In the genomic region with DNA sequence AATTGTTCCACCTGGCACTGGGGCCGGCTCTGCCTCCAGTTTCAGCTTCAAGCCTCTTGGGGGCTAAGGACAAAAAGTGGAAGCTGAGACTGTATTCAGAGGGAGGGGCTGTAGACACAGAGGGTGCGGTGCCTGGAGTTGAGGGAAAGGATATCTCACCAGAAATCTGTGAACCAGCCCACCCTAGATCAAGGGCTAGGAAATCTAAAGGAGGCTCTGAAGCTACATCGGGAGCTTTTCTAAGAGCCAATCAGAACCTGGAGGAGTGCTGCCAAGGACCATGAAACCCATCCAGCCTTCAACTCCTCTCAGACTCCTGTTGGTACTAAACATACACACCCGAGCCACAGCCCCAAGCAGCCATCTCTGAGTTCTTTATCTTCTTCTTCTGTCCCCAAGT, we compare ENCODE assay signal across 24 mouse cellular contexts. TPM values are rescaled to one million over a fixed set of nuclear protein-coding genes. Genes with fewer than 3 reads are reported as not detected.
DNase-seq lines count a peak whose midpoint lies in the region; ATAC-seq and TF ChIP-seq lines count a peak whose summit lies in the region.
"Had no signal": no experiment of that assay in that cellular context is flagged by ENCODE, and none has a peak within 500 bp of the region (broad histone marks: within the 10 kb centered on the region; RNA-seq: fewer than 3 reads in every experiment).

No protein-coding gene starts in this region.

- peak overlapping the region; percentile 14; the same call in 1 of the 2 replicates for H3K9ac ChIP-seq in heart, embryonic 16.5 days (ENCODE audit: low read length)
- H3K9ac ChIP-seq in embryonic facial prominence, embryonic 15.5 days = no peak overlapping the region
- no peak overlapping the region for H3K9ac ChIP-seq in lung, postnatal 0 days (replicated peaks; ENCODE audit: low read depth)
- H3K9ac ChIP-seq: forebrain, embryonic 15.5 days; hindbrain, embryonic 15.5 days; limb, embryonic 15.5 days; liver, embryonic 13.5 days had no signal

- DNase-seq in heart, embryonic 10.5 days (ENCODE audit: low spot score) = peak; percentile 52
- no peak for DNase-seq in heart, postnatal 36 days
- no peak for DNase-seq in heart, postnatal 4 days
- peak; percentile 35 for DNase-seq in ES-CJ7 (ENCODE audit: low read depth, low spot score)
- no peak for DNase-seq in lung, adult 2 months
- no peak for DNase-seq in lung, postnatal 0 days (ENCODE audit: low spot score)
- DNase-seq: adrenal gland, postnatal 14 days; cerebellum, adult 18-20 months; cerebellum, postnatal 10 days; kidney, adult 11 months; layer of hippocampus, adult 9-11 months; liver, embryonic 13.5 days; lung, adult 18-20 months; lung, postnatal 14 days; midbrain, embryonic 14.5 days had no signal

- TF ChIP-seq CTCF in lung, adult 2 months (IDR thresholded peaks at IDR 0.05; ENCODE audit: insufficient read depth, low read length) = no peak
- TF ChIP-seq CTCF in lung, postnatal 0 days (IDR thresholded peaks at IDR 0.05) = no peak

- H3K4me3 ChIP-seq in heart, embryonic 10.5 days = no peak overlapping the region
- no peak overlapping the region for H3K4me3 ChIP-seq in heart, embryonic 16.5 days (ENCODE audit: low read length)
- no peak overlapping the region for H3K4me3 ChIP-seq in embryonic facial prominence, embryonic 15.5 days (replicated peaks)
- H3K4me3 ChIP-seq in lung, adult 2 months (replicated peaks; ENCODE audit: extremely low read depth, low read depth, low read length) = no peak overlapping the region
- H3K4me3 ChIP-seq in lung, postnatal 0 days (ENCODE audit: low read depth, low read length) = no peak overlapping the region
- H3K4me3 ChIP-seq: forebrain, embryonic 15.5 days; hindbrain, embryonic 10.5 days; hindbrain, embryonic 15.5 days; limb, embryonic 10.5 days; limb, embryonic 15.5 days; liver, embryonic 13.5 days had no signal

- no peaks in the 10 kb centered on the region; the same call in 1 of the 2 replicates for H3K9me3 ChIP-seq in heart, embryonic 10.5 days
- no peaks in the 10 kb centered on the region; the same call in 1 of the 2 replicates for H3K9me3 ChIP-seq in heart, embryonic 16.5 days (replicated peaks; ENCODE audit: control insufficient read depth, low read length)
- no peaks in the 10 kb centered on the region for H3K9me3 ChIP-seq in embryonic facial prominence, embryonic 15.5 days (replicated peaks)
- no peaks in the 10 kb centered on the region for H3K9me3 ChIP-seq in lung, postnatal 0 days (ENCODE audit: low read length)
- H3K9me3 ChIP-seq: forebrain, embryonic 15.5 days; hindbrain, embryonic 15.5 days; limb, embryonic 10.5 days; limb, embryonic 15.5 days; liver, embryonic 13.5 days had no signal

- 0 out of 2 replicates have a peak overlapping the region, but pooled peaks have one; percentile 13 for H3K4me2 ChIP-seq in heart, embryonic 16.5 days (ENCODE audit: low read depth, low read length)
- H3K4me2 ChIP-seq in embryonic facial prominence, embryonic 15.5 days (replicated peaks) = no peak overlapping the region
- no peak overlapping the region for H3K4me2 ChIP-seq in lung, postnatal 0 days (replicated peaks; ENCODE audit: low read depth, low read length)
- H3K4me2 ChIP-seq: forebrain, embryonic 15.5 days; hindbrain, embryonic 15.5 days; limb, embryonic 15.5 days; liver, embryonic 13.5 days had no signal

- TF ChIP-seq EP300 in lung, postnatal 0 days (IDR thresholded peaks at IDR 0.05) = no peak

- H3K36me3 ChIP-seq in heart, embryonic 10.5 days = peaks cover 9% of the 10 kb centered on the region
- H3K36me3 ChIP-seq in heart, embryonic 16.5 days (ENCODE audit: control insufficient read depth, insufficient read depth) = 0 out of 2 replicates have a peak, but pooled peaks cover 8% of the 10 kb centered on the region
- peaks cover 14% of the 10 kb centered on the region for H3K36me3 ChIP-seq in embryonic facial prominence, embryonic 15.5 days
- H3K36me3 ChIP-seq in lung, postnatal 0 days (ENCODE audit: insufficient read depth, low read length) = no peaks in the 10 kb centered on the region
- H3K36me3 ChIP-seq: forebrain, embryonic 15.5 days; hindbrain, embryonic 15.5 days; liver, embryonic 13.5 days had no signal

- TF ChIP-seq POLR2A in lung, adult 2 months (IDR thresholded peaks at IDR 0.05; ENCODE audit: borderline replicate concordance, extremely low read depth, low read depth, low read length) = no peak

- no peak overlapping the region for H3K27ac ChIP-seq in heart, embryonic 10.5 days
- H3K27ac ChIP-seq in heart, embryonic 16.5 days (ENCODE audit: low read length) = no peak overlapping the region
- peak overlapping the region; percentile 9; the same call in 1 of the 2 replicates for H3K27ac ChIP-seq in embryonic facial prominence, embryonic 15.5 days (replicated peaks)
- H3K27ac ChIP-seq in lung, postnatal 0 days (ENCODE audit: low read length) = no peak overlapping the region
- H3K27ac ChIP-seq: forebrain, embryonic 15.5 days; hindbrain, embryonic 10.5 days; hindbrain, embryonic 15.5 days; limb, embryonic 10.5 days; liver, embryonic 13.5 days had no signal

- H3K4me1 ChIP-seq in heart, embryonic 10.5 days = peaks cover 24% of the 10 kb centered on the region; the same call in 1 of the 2 replicates
- no peaks in the 10 kb centered on the region; the same call in 1 of the 2 replicates for H3K4me1 ChIP-seq in heart, embryonic 16.5 days (ENCODE audit: control insufficient read depth, insufficient read depth, low read length)
- peaks cover 24% of the 10 kb centered on the region; the same call in 1 of the 2 replicates for H3K4me1 ChIP-seq in embryonic facial prominence, embryonic 15.5 days
- H3K4me1 ChIP-seq in lung, adult 2 months (ENCODE audit: control insufficient read depth, insufficient read depth, low read length) = peaks cover 4% of the 10 kb centered on the region; the same call in 1 of the 2 replicates
- no peaks in the 10 kb centered on the region for H3K4me1 ChIP-seq in lung, postnatal 0 days (ENCODE audit: insufficient read depth, low read depth, low read length)
- H3K4me1 ChIP-seq: forebrain, embryonic 15.5 days had no signal

- intact Hi-C loops in heart, postnatal 36 days (cut with DNase I) = loop anchor here (2.0 kb wide), 1 partner anchor 81 kb away; no protein-coding TSS in a partner anchor

- 57% methylated on average over 4 of the region's 4 CpGs for WGBS in heart, embryonic 10.5 days
- 58% methylated on average over 4 of the region's 4 CpGs for WGBS in heart, embryonic 16.5 days
- WGBS in embryonic facial prominence, embryonic 15.5 days = 47% methylated on average over 4 of the region's 4 CpGs
- WGBS in lung, adult 2 months = 65% methylated on average over 4 of the region's 4 CpGs
- WGBS in lung, postnatal 0 days = 64% methylated on average over 4 of the region's 4 CpGs

- ATAC-seq in heart, embryonic 16.5 days (replicated peaks; ENCODE audit: extremely low read depth, insufficient read depth, low FRiP score) = no peak
- ATAC-seq in embryonic facial prominence, embryonic 15.5 days (ENCODE audit: insufficient number of reproducible peaks, low FRiP score, low TSS enrichment, low read depth) = peak; percentile 26; the same call in 1 of the 2 replicates
- no peak for ATAC-seq in lung, postnatal 0 days
- ATAC-seq: CD4-positive, CD25-positive, alpha-beta regulatory T cell, adult 4 months; forebrain, embryonic 15.5 days; inflammation-experienced regulatory T-cells, adult 6 months had no signal

- H3K27me3 ChIP-seq in heart, embryonic 10.5 days (ENCODE audit: insufficient read depth, poor library complexity, severe bottlenecking) = no peaks in the 10 kb centered on the region
- H3K27me3 ChIP-seq in heart, embryonic 16.5 days (ENCODE audit: control insufficient read depth, insufficient read depth, low read length) = no peaks in the 10 kb centered on the region
- no peaks in the 10 kb centered on the region for H3K27me3 ChIP-seq in embryonic facial prominence, embryonic 15.5 days
- H3K27me3 ChIP-seq in lung, postnatal 0 days (replicated peaks; ENCODE audit: insufficient read depth, low read length) = no peaks in the 10 kb centered on the region
- H3K27me3 ChIP-seq: forebrain, embryonic 15.5 days; hindbrain, embryonic 15.5 days; limb, embryonic 15.5 days; liver, embryonic 13.5 days had no signal

RNA-seq across cellular contexts. Expression of gene Actr10, which starts 29.6 kb away (rescaled TPM):
- polyA plus RNA-seq in heart, embryonic 10.5 days (2016; fragmentation: Nextera tagmentation; extraction: Ambion mirVana) = 194 and 197 TPM in 2 replicates
- total RNA-seq in heart, postnatal 36 days (2021) = 100 to 1,000 TPM; 134 to 142 TPM
- 184 and 186 TPM in 2 replicates for polyA plus RNA-seq in heart, embryonic 16.5 days (2015; fragmentation: Nextera tagmentation; extraction: Ambion mirVana)
- 100 to 1,000 TPM; 165 to 176 TPM for total RNA-seq in heart, postnatal 4 days (2021)
- polyA plus RNA-seq in embryonic facial prominence, embryonic 15.5 days (2015; fragmentation: Nextera tagmentation; extraction: Ambion mirVana) = 215 TPM in 2 replicates
- 11.7 and 26.5 TPM in 2 replicates for polyA plus RNA-seq in lung, adult 2 months (2012; rRNA removed)
- polyA plus RNA-seq in lung, postnatal 0 days (2015; fragmentation: Nextera tagmentation; extraction: Ambion mirVana) = 192 and 206 TPM in 2 replicates

Comparison
In these comparisons a context has a peak if more than half of its experiments do, and no peak if none do; other contexts are left out.
1. DNase-seq: peak in heart, embryonic 10.5 days (single experiment) and ES-CJ7 (single experiment); none in heart, postnatal 36 days (0 of 2), heart, postnatal 4 days (single experiment), lung, adult 2 months (single experiment) and lung, postnatal 0 days (single experiment).